Mouse (Mus musculus): ENCODE results near the gene Kctd14. TPM values are rescaled to one million over a fixed set of nuclear protein-coding genes. Genes with fewer than 3 reads are reported as not detected.
"Not testable (repeated sequence)": the region's sequence is repeated elsewhere in the genome, so short reads cannot be mapped to it uniquely, and the experiment has no call there.

Kctd14 gene
- polyA plus RNA-seq, 1 experiment from 2014 or later = 5.3 TPM

- Histone ChIP-seq H3K4me1 (replicated peaks; ENCODE audit: control insufficient read depth, insufficient read depth, low read length) (no peaks in the 10 kb centered on the region), H3K4me2 (replicated peaks; ENCODE audit: low read depth) (no peak overlapping the region), H3K27me3 (replicated peaks; ENCODE audit: control insufficient read depth, insufficient read depth, low read length) (no peaks in the 10 kb centered on the region), H3K9me3 (ENCODE audit: control insufficient read depth) (no peaks in the 10 kb centered on the region), H3K27ac (ENCODE audit: low read depth, low read length) (no peak overlapping the region), H3K36me3 (ENCODE audit: control insufficient read depth, insufficient read depth) (no peaks in the 10 kb centered on the region), H3K9ac (ENCODE audit: low read depth, low read length) (no peak overlapping the region), H3K4me3 (ENCODE audit: low read depth, low read length) (no peak overlapping the region)
- 2% methylated on average over 5 of the region's 5 CpGs for WGBS
- no peak for TF ChIP-seq CTCF (IDR thresholded peaks at IDR 0.05; ENCODE audit: low read depth)
- ATAC-seq = 0 out of 2 replicates have a peak, but pooled peaks have one; percentile 16
Observed at GRCm38 (mm10) chr7:97429705-97430104, 21.4 kb upstream of the Kctd14 start.

GRCm38 (mm10) chr7:97433517-97433916 lies 17.6 kb upstream of the Kctd14 start:
- not testable (repeated sequence) for ATAC-seq; H3K4me3 ChIP-seq (ENCODE audit: low read depth, low read length); H3K4me2 ChIP-seq (replicated peaks; ENCODE audit: low read depth); H3K27ac ChIP-seq (ENCODE audit: low read depth, low read length); H3K9ac ChIP-seq (ENCODE audit: low read depth, low read length); H3K4me1 ChIP-seq (replicated peaks; ENCODE audit: control insufficient read depth, insufficient read depth, low read length); H3K9me3 ChIP-seq (ENCODE audit: control insufficient read depth); H3K36me3 ChIP-seq (ENCODE audit: control insufficient read depth, insufficient read depth); H3K27me3 ChIP-seq (replicated peaks; ENCODE audit: control insufficient read depth, insufficient read depth, low read length)
- WGBS = 43% methylated on average over 3 of the region's 3 CpGs

- H3K4me1 ChIP-seq (replicated peaks; ENCODE audit: control insufficient read depth, insufficient read depth, low read length) = no peaks in the 10 kb centered on the region
- no peak for TF ChIP-seq CTCF (IDR thresholded peaks at IDR 0.05; ENCODE audit: low read depth)
- H3K27me3 ChIP-seq (replicated peaks; ENCODE audit: control insufficient read depth, insufficient read depth, low read length) = no peaks in the 10 kb centered on the region
- no peaks in the 10 kb centered on the region for H3K36me3 ChIP-seq (ENCODE audit: control insufficient read depth, insufficient read depth)
- H3K4me3 ChIP-seq (ENCODE audit: low read depth, low read length) = no peak overlapping the region
- WGBS = 83% methylated on average over 10 of the region's 10 CpGs
- H3K4me2 ChIP-seq (replicated peaks; ENCODE audit: low read depth) = no peak overlapping the region
- H3K9me3 ChIP-seq (ENCODE audit: control insufficient read depth) = no peaks in the 10 kb centered on the region
- no peak overlapping the region for H3K27ac ChIP-seq (ENCODE audit: low read depth, low read length)
- ATAC-seq = no peak
- H3K9ac ChIP-seq (ENCODE audit: low read depth, low read length) = no peak overlapping the region
Observed at GRCm38 (mm10) chr7:97434517-97434916, 16.6 kb upstream of the Kctd14 start.

GRCm38 (mm10) chr7:97438986-97439385 lies 12.1 kb upstream of the Kctd14 start:
- H3K4me1 ChIP-seq (replicated peaks; ENCODE audit: control insufficient read depth, insufficient read depth, low read length) = no peaks in the 10 kb centered on the region
- no peak overlapping the region for H3K4me2 ChIP-seq (replicated peaks; ENCODE audit: low read depth)
- ATAC-seq = no peak
- H3K9ac ChIP-seq (ENCODE audit: low read depth, low read length) = no peak overlapping the region
- no peak overlapping the region for H3K4me3 ChIP-seq (ENCODE audit: low read depth, low read length)
- no peaks in the 10 kb centered on the region for H3K27me3 ChIP-seq (replicated peaks; ENCODE audit: control insufficient read depth, insufficient read depth, low read length)
- no peaks in the 10 kb centered on the region for H3K9me3 ChIP-seq (ENCODE audit: control insufficient read depth)
- H3K36me3 ChIP-seq (ENCODE audit: control insufficient read depth, insufficient read depth) = no peaks in the 10 kb centered on the region
- no peak overlapping the region for H3K27ac ChIP-seq (ENCODE audit: low read depth, low read length)
- TF ChIP-seq CTCF (IDR thresholded peaks at IDR 0.05; ENCODE audit: low read depth) = no peak

- peaks cover 3% of the 10 kb centered on the region; the same call in 1 of the 2 replicates for H3K4me1 ChIP-seq (replicated peaks; ENCODE audit: control insufficient read depth, insufficient read depth, low read length)
- no peak overlapping the region for H3K27ac ChIP-seq (ENCODE audit: low read depth, low read length)
- H3K36me3 ChIP-seq (ENCODE audit: control insufficient read depth, insufficient read depth) = no peaks in the 10 kb centered on the region
- H3K4me2 ChIP-seq (replicated peaks; ENCODE audit: low read depth) = no peak overlapping the region
- H3K9me3 ChIP-seq (ENCODE audit: control insufficient read depth) = no peaks in the 10 kb centered on the region
- no peak overlapping the region for H3K9ac ChIP-seq (ENCODE audit: low read depth, low read length)
- TF ChIP-seq CTCF (IDR thresholded peaks at IDR 0.05; ENCODE audit: low read depth) = no peak
- H3K27me3 ChIP-seq (replicated peaks; ENCODE audit: control insufficient read depth, insufficient read depth, low read length) = no peaks in the 10 kb centered on the region
- no peak overlapping the region for H3K4me3 ChIP-seq (ENCODE audit: low read depth, low read length)
- ATAC-seq = peak; percentile 61
- 37% methylated on average over 6 of the region's 6 CpGs for WGBS
Observed at GRCm38 (mm10) chr7:97446171-97446925, 4.8 kb upstream of the Kctd14 start.

GRCm38 (mm10) chr7:97447050-97447531 lies 4.0 kb upstream of the Kctd14 start:
- Histone ChIP-seq H3K27me3 (replicated peaks; ENCODE audit: control insufficient read depth, insufficient read depth, low read length) (no peaks in the 10 kb centered on the region), H3K4me2 (replicated peaks; ENCODE audit: low read depth) (no peak overlapping the region), H3K9ac (ENCODE audit: low read depth, low read length) (no peak overlapping the region), H3K36me3 (ENCODE audit: control insufficient read depth, insufficient read depth) (no peaks in the 10 kb centered on the region), H3K9me3 (ENCODE audit: control insufficient read depth) (no peaks in the 10 kb centered on the region), H3K4me3 (ENCODE audit: low read depth, low read length) (no peak overlapping the region), H3K4me1 (replicated peaks; ENCODE audit: control insufficient read depth, insufficient read depth, low read length) (peaks cover 3% of the 10 kb centered on the region; the same call in 1 of the 2 replicates), H3K27ac (ENCODE audit: low read depth, low read length) (no peak overlapping the region)
- peak; percentile 60 for TF ChIP-seq CTCF (IDR thresholded peaks at IDR 0.05; ENCODE audit: low read depth)
- peak; percentile 40; the same call in 1 of the 2 replicates for ATAC-seq
- 60% methylated on average over 6 of the region's 6 CpGs for WGBS
